Mouse (Mus musculus) megakaryocyte progenitor cell, adult 5-6 weeks (primary cell): Measurements from ENCODE around the gene Gif. TPM values are rescaled to one million over a fixed set of nuclear protein-coding genes. Genes with fewer than 3 reads are reported as not detected.

ENCODE experiments used
- ATAC-seq: replicated peaks from 2 replicates; pipeline ENCODE4 v1.8.0; 2016; ENCODE audit warnings: mild to moderate bottlenecking, moderate TSS enrichment, inconsistent platforms; ENCODE audit not compliant: poor library complexity
- total RNA-seq, 2 experiments: library from RNA; stranded (forward) in 1 of 2; stranded (reverse) in 1 of 2; fragments of 157-497, 149-512 nt in 1 of 2; fragments of 200-1000 nt in 1 of 2; gene quantifications; 2 replicates each; pipeline versions ENCODE4 v1.2.3 to v1.2.4; 2015 to 2017

Gene Gif
- total RNA-seq, 2 experiments from 2014 or later, result not detected

DNA sequence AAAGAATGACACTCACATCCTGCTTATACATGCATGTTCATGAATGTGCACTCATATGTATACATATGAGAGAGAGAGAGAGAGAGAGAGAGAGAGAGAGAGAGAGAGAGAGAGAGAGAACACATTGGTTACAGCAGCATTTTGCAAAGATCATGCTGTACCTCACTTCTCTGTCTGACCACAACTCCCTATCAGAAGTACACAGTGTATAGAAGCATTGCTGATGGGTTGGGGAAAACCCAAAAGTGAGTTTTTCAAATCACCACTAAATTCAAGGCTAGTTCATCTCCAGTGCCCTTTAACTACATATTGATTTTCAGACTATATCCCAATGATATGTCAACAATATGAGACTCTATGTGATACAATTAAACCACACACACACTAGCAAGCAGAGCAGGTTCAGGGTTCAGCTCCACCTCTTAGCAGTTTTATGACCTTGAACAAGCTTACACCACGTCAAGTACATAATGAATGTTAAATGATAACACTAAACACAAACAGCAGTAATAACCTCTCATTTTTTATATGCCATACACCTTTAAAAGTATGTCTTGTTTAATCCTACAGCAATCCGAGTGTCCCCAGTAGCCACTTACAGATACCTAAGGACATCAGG is 46.5 kb downstream of the Gif start:
- ATAC-seq, result peak; percentile 69

DNA sequence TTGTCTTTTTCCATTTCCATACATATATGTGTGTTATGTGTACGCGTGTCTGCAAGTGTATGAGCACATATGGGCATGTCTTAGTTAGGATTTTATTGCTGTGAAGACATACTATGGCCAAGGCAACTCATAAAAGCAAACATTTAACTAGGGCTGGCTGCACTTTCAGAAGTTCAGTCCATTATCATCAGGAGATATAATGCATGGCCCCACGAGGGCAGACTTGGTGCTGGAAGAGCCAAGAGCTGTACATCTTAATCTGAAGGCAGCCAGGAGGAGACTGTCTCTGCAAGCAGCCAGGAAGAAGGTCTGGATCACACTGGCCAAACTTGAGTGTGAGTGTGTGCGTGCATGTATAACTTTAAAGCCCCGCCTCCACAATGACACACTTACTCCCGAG is 47.1 kb downstream of the Gif start:
- ATAC-seq, result no peak; the same call in 1 of the 2 replicates

DNA sequence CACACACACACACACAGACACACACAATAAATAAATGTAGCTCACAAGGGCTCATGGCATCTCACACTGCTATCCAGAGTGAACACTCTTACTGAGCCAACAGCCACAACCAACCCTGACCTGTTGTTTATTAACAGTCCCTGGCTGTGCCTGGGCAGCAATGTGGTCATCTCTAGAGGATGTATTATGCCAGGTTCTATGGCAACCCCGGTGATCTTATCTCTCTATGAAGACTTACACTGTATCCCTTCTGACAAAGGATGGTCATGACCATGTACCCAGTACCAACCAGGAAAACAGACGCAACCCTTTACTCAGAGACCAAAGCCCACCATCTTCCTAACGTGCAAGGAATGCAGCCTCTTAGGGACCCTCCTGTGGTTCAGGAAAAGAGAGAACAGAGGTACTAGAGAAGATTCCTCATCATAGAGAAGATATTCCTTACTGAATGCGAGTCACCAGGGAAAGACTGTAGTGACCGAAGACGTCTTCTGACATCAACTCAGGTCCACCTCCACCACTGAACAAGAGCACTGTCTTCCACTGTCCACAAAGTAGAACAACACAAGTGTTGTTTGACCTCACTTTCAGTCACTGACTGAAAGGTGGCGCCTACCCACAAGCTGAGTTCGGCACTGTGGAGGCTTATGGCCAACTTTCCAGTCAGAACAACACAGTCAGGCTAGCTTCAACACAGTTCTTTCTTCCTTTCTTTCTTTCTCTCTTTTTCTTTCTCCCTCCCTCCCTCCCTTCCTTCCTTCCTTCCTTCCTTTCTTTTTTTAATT is 53.4 kb downstream of the Gif start:
- ATAC-seq, result peak; percentile 93

DNA sequence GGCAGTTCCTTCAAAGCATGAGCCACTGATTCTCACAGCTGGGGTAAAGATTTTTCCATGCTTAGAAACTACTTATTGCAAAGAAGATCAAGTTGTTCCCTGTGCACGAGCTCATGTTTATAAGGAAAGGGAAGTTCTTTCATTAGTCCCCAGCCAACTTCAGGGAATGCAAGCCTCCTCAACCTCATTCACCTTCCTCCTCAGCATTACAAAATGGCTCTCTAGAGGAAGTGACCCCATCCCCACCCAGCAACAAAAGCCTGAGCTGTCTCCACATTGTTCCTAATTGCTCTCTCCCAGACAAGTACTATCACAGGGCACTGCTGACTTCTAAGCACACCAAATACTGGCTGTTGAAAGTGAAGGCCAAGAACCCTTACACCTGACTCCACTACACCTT is 57.1 kb downstream of the Gif start:
- 0 out of 2 replicates have a peak, but pooled peaks have one; percentile 14 for ATAC-seq

DNA sequence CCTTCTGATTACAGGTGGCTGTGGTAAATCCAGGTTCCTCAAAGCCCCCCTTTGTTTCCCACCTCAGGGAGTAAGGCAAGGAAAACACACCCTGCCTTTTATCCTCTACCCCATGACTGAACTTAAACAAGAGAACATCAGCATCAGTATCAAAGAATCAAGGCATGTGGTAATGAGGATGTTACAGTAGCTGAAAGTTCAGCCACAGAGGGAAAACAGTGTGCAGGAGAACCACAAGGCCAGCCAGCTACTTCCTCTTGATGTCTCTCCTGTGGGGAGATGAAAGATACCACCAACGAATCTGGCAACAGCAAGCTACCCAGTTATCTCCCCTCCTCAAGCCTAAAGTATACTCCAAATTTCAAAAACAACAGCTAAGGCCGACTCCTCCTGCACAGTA is 59.9 kb downstream of the Gif start:
- ATAC-seq, result peak; percentile 83

DNA sequence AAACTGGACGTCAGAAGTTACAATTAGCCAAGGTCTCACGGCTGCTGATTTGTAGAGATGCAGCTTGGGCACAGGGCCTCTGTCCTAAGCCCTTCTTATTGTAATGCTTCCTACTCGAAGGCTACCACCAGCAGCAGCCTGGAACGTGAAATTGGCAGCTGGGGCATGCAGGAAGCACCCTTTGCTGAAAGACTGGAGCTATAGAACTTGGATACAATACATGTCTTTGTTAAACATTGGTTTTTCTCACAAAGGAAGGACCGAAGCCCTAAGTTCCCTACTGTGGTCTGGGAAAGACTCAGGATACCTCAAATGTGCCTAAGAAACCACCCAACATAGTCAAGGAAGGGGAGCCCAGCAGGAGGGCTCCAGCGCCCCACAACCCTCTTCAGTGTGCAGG is 60.5 kb downstream of the Gif start:
- ATAC-seq, result no peak

GRCm38 (mm10) chr19:11808452-11808851 is 61.1 kb downstream of the Gif start:
- 0 out of 2 replicates have a peak, but pooled peaks have one; percentile 5 for ATAC-seq

DNA sequence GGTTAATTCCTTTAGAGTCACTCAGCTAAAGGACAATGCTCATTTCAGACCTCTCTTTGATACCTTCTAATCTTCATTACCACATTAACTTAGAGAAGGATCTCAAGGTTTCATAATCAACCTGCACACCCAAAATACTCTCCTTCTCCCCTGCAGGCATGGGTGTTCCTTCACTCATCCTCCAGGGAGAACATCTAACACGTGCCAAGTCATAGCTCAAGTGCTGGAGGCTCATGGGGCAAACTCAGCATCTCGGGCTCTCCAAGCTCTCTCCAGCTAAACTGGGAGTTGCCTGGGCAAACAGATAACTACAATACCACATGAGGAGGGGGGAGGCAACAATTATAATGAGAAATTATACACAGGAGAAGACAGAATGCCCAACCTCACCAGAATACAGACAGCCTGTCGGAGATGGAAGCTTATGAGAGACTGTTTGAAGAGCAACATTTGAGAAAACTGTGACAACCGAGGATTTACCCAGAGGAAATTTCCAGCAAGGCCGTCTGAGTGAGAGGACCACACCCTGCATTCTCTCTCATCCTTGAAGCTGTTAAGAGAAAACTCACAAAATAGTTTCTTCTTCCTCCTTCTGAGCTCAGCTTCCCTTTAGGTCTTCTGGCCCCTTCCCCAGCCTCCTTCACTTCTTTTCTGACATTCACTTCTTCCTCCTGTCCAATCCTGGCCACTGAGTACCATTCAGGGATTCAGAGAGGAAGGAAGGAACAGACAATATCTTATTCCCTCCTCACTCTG is 62.8 kb downstream of the Gif start:
- peak; percentile 13; the same call in 1 of the 2 replicates for ATAC-seq

- ATAC-seq, result no peak
Measured at GRCm38 (mm10) chr19:11810856-11811255, 63.5 kb downstream of the Gif start.

- ATAC-seq, result peak; percentile 47
Measured at GRCm38 (mm10) chr19:11811688-11812365, 64.5 kb downstream of the Gif start.

Other genes with a start within 250 kb of the Gif start
- 44.8 and 47.0 TPM in 2 replicates for gene Ms4a6b, start 231.0 kb upstream of the Gif start, total RNA-seq (2015)
- 19.8 and 24.4 TPM in 2 replicates for gene Ms4a6b, start 231.0 kb upstream of the Gif start, total RNA-seq (2017)
- not detected in 2 replicates for gene Ms4a4d, start 210.8 kb upstream of the Gif start, total RNA-seq (2015)
- gene Ms4a4d, start 210.8 kb upstream of the Gif start, total RNA-seq (2017), result not detected in 2 replicates
- gene Ms4a6d, start 142.7 kb upstream of the Gif start, total RNA-seq (2015), result 5.1 and 5.9 TPM in 2 replicates
- 3.0 and 4.2 TPM in 2 replicates for gene Ms4a6d, start 142.7 kb upstream of the Gif start, total RNA-seq (2017)
- gene Ms4a2, start 123.8 kb upstream of the Gif start, total RNA-seq (2015), result 18.2 and 21.8 TPM in 2 replicates
- 17.5 and 20.2 TPM in 2 replicates for gene Ms4a2, start 123.8 kb upstream of the Gif start, total RNA-seq (2017)
- 1,524 and 1,660 TPM in 2 replicates for gene Ms4a3, start 106.7 kb upstream of the Gif start, total RNA-seq (2015)
- 866 and 1,151 TPM in 2 replicates for gene Ms4a3, start 106.7 kb upstream of the Gif start, total RNA-seq (2017)
- 1.1 and 3.4 TPM in 2 replicates for gene Oosp2, start 87.0 kb upstream of the Gif start, total RNA-seq (2015)
- not detected in 2 replicates for gene Oosp2, start 87.0 kb upstream of the Gif start, total RNA-seq (2017)
- 5.7 and 7.6 TPM in 2 replicates for gene Oosp1, start 56.4 kb upstream of the Gif start, total RNA-seq (2015)
- 6.9 and 13.5 TPM in 2 replicates for gene Oosp1, start 56.4 kb upstream of the Gif start, total RNA-seq (2017)
- gene Oosp3, start 50.5 kb upstream of the Gif start, total RNA-seq (2015), result not detected in 2 replicates
- not detected in 2 replicates for gene Oosp3, start 50.5 kb upstream of the Gif start, total RNA-seq (2017)
- 79.3 and 89.8 TPM in 2 replicates for gene Mrpl16, start 22.8 kb downstream of the Gif start, total RNA-seq (2015)
- 104 and 113 TPM in 2 replicates for gene Mrpl16, start 22.8 kb downstream of the Gif start, total RNA-seq (2017)
- gene Stx3, start 71.8 kb downstream of the Gif start, total RNA-seq (2015), result 6.4 and 7.4 TPM in 2 replicates
- gene Stx3, start 71.8 kb downstream of the Gif start, total RNA-seq (2017), result 5.6 and 7.0 TPM in 2 replicates
- not detected in 2 replicates for gene Olfr1417, start 91.7 kb downstream of the Gif start, total RNA-seq (2015)
- not detected in 2 replicates for gene Olfr1417, start 91.7 kb downstream of the Gif start, total RNA-seq (2017)
- not detected in 2 replicates for gene Olfr1418, start 113.5 kb downstream of the Gif start, total RNA-seq (2015)
- not detected in 2 replicates for gene Olfr1418, start 113.5 kb downstream of the Gif start, total RNA-seq (2017)
- not detected in 2 replicates for gene Olfr1419, start 127.6 kb downstream of the Gif start, total RNA-seq (2015)
- gene Olfr1419, start 127.6 kb downstream of the Gif start, total RNA-seq (2017), result not detected in 2 replicates
- not detected in 2 replicates for gene Olfr1420, start 139.0 kb downstream of the Gif start, total RNA-seq (2015)
- not detected in 2 replicates for gene Olfr1420, start 139.0 kb downstream of the Gif start, total RNA-seq (2017)
- gene Patl1, start 164.8 kb downstream of the Gif start, total RNA-seq (2015), result 40.1 and 41.7 TPM in 2 replicates
- 11.6 and 12.0 TPM in 2 replicates for gene Patl1, start 164.8 kb downstream of the Gif start, total RNA-seq (2017)
- 35.3 and 40.5 TPM in 2 replicates for gene Osbp, start 218.4 kb downstream of the Gif start, total RNA-seq (2015)
- gene Osbp, start 218.4 kb downstream of the Gif start, total RNA-seq (2017), result 42.1 and 50.8 TPM in 2 replicates